Mouse (Mus musculus) G1E (cell line): ENCODE results near the gene Lypla2. TPM values are rescaled to one million over a fixed set of nuclear protein-coding genes. Genes with fewer than 3 reads are reported as not detected.
A peak's percentile ranks its signal among the peaks of the same experiment; 100 is the strongest.

ENCODE experiments used
- ATAC-seq: 2 replicates; pipeline ENCODE4 v1.8.0; 2016; ENCODE audit warnings: mild to moderate bottlenecking; ENCODE audit not compliant: insufficient number of reproducible peaks, poor library complexity, low FRiP score, severe bottlenecking; ENCODE audit errors: extremely low read depth
- DNase-seq: peaks from one replicate; pipeline ENCODE4 v3.0.0; 2012; ENCODE audit warnings: low spot score
- H3K27me3 ChIP-seq: 2 replicates; pipeline ENCODE4 v1.6.1; 2012; ENCODE audit warnings: mild to moderate bottlenecking, low read length, inconsistent platforms; ENCODE audit not compliant: insufficient read depth
- H3K36me3 ChIP-seq: replicated peaks from 2 replicates; pipeline ENCODE3; 2012; ENCODE audit warnings: mild to moderate bottlenecking, inconsistent platforms
- H3K4me1 ChIP-seq: 2 replicates; pipeline ENCODE4 v1.6.1; 2012; ENCODE audit warnings: low read depth, low read length, inconsistent platforms, mixed read lengths; ENCODE audit not compliant: insufficient read depth
- H3K4me3 ChIP-seq: 2 replicates; pipeline ENCODE4 v1.5.1; 2012; ENCODE audit warnings: low read depth, mild to moderate bottlenecking, inconsistent platforms, low read length, moderate library complexity, mixed read lengths
- H3K9me3 ChIP-seq: replicated peaks from 2 replicates; pipeline ENCODE4 v1.6.1; 2012; ENCODE audit warnings: inconsistent platforms
- CTCF ChIP-seq: IDR thresholded peaks from 2 replicates; pipeline ENCODE4 v1.5.1; 2012; ENCODE audit warnings: low read depth, low read length, inconsistent platforms, mixed read lengths
- GATA1 ChIP-seq: IDR thresholded peaks from 2 replicates; pipeline ENCODE4 v1.6.1; 2012; ENCODE audit warnings: borderline replicate concordance, low read length, inconsistent platforms, mixed read lengths
- GATA2 ChIP-seq: IDR thresholded peaks from 2 replicates; pipeline ENCODE4 v1.6.1; 2012; ENCODE audit warnings: low read depth, low read length, inconsistent platforms, borderline replicate concordance
- POLR2AphosphoS5 ChIP-seq: IDR thresholded peaks from 2 replicates; pipeline ENCODE4 v1.6.1; 2012; ENCODE audit warnings: low read depth, low read length, inconsistent platforms; ENCODE audit not compliant: insufficient replicate concordance
- TAL1 ChIP-seq: conservative IDR thresholded peaks from 2 replicates; pipeline ENCODE4 v1.6.1; 2012; ENCODE audit warnings: low read depth, low read length, inconsistent platforms, mixed read lengths
- polyA plus RNA-seq: library from polyadenylated mRNA; stranded (reverse); fragments of >175 nt; gene quantifications from 2 replicates; pipeline ENCODE4 v1.2.3, GENCODE M21; 2012
- total RNA-seq, 2 experiments: library from RNA; stranded (forward) in 1 of 2; stranded (reverse) in 1 of 2; fragments of 200-1000 nt in 1 of 2; fragments of >200 nt in 1 of 2; fragmentation: Nextera tagmentation in 1 of 2; gene quantifications; 2 replicates each; pipeline ENCODE4 v1.2.3; 2014 to 2017

The Lypla2 gene
- total and polyA plus RNA-seq, 3 experiments = 28.5 to 243 (median 53.9) TPM

GRCm38 (mm10) chr4:135950365-135950764, 22.1 kb downstream of the Lypla2 start:
- Histone ChIP-seq H3K36me3 (peaks cover 64% of the 10 kb centered on the region), H3K4me1 (peaks cover 45% of the 10 kb centered on the region)

GRCm38 (mm10) chr4:135949911-135950310, 22.5 kb downstream of the Lypla2 start:
- ATAC-seq = no peak
- H3K4me1 ChIP-seq = peaks cover 44% of the 10 kb centered on the region
- DNase-seq = no peak
- no peaks in the 10 kb centered on the region for H3K27me3 ChIP-seq
- H3K36me3 ChIP-seq = peaks cover 59% of the 10 kb centered on the region
- H3K4me3 ChIP-seq = no peak overlapping the region
- TF ChIP-seq GATA2 (no peak), GATA1 (no peak), CTCF (no peak), TAL1 (no peak), POLR2AphosphoS5 (no peak)
- peaks cover 2% of the 10 kb centered on the region for H3K9me3 ChIP-seq

More at GRCm38 (mm10) chr4:135950365-135950764, 22.1 kb downstream of the Lypla2 start:
- DNase-seq (no peak), ATAC-seq (no peak)
- peaks cover 2% of the 10 kb centered on the region for H3K9me3 ChIP-seq
- H3K27me3 ChIP-seq = no peaks in the 10 kb centered on the region
- H3K4me3 ChIP-seq = no peak overlapping the region
- TF ChIP-seq GATA1 = no peak
- TF ChIP-seq TAL1 = no peak

- Histone ChIP-seq H3K4me3 (no peak overlapping the region), H3K9me3 (peaks cover 2% of the 10 kb centered on the region), H3K36me3 (peaks cover 55% of the 10 kb centered on the region), H3K27me3 (no peaks in the 10 kb centered on the region), H3K4me1 (peaks cover 41% of the 10 kb centered on the region)
- ATAC-seq (no peak), DNase-seq (no peak)
- no peak for TF ChIP-seq GATA2
- no peak for TF ChIP-seq GATA1
- TF ChIP-seq CTCF = no peak
- TF ChIP-seq POLR2AphosphoS5 = no peak
- TF ChIP-seq TAL1 = no peak
Observed at GRCm38 (mm10) chr4:135949475-135949874, 23.0 kb downstream of the Lypla2 start.

- H3K4me1 ChIP-seq = peaks cover 39% of the 10 kb centered on the region
- no peak for ATAC-seq
Observed at GRCm38 (mm10) chr4:135948142-135948541, 24.3 kb downstream of the Lypla2 start.

GRCm38 (mm10) chr4:135946659-135947301, 25.6 kb downstream of the Lypla2 start:
- no peaks in the 10 kb centered on the region for H3K27me3 ChIP-seq
- peak overlapping the region; percentile 92 for H3K4me3 ChIP-seq
- DNase-seq (peak; percentile 40), ATAC-seq (no peak)
- TF ChIP-seq TAL1 (no peak), POLR2AphosphoS5 (no peak), GATA2 (no peak), GATA1 (no peak), CTCF (no peak)
- peaks cover 39% of the 10 kb centered on the region for H3K4me1 ChIP-seq
- H3K9me3 ChIP-seq = peaks cover 2% of the 10 kb centered on the region; the same call in 1 of the 2 replicates
- peaks cover 47% of the 10 kb centered on the region for H3K36me3 ChIP-seq

More at GRCm38 (mm10) chr4:135948142-135948541, 24.3 kb downstream of the Lypla2 start:
- DNase-seq = no peak
- Histone ChIP-seq H3K4me3 (peak overlapping the region; percentile 36; the same call in 1 of the 2 replicates), H3K9me3 (peaks cover 2% of the 10 kb centered on the region), H3K27me3 (no peaks in the 10 kb centered on the region), H3K36me3 (peaks cover 52% of the 10 kb centered on the region)
- TF ChIP-seq GATA1 = no peak
- TF ChIP-seq TAL1 = no peak
- no peak for TF ChIP-seq POLR2AphosphoS5
- TF ChIP-seq GATA2 = no peak
- no peak for TF ChIP-seq CTCF

- H3K36me3 ChIP-seq = peaks cover 45% of the 10 kb centered on the region
- peak within 1 kb of the TSS; percentile 92 for H3K4me3 ChIP-seq
- TF ChIP-seq CTCF (no peak), GATA2 (no peak), GATA1 (no peak), POLR2AphosphoS5 (no peak), TAL1 (no peak)
- ATAC-seq (peak; percentile 88), DNase-seq (peak; percentile 96)
- peaks cover 39% of the 10 kb centered on the region for H3K4me1 ChIP-seq
- H3K9me3 ChIP-seq = 0 out of 2 replicates have a peak, but pooled peaks cover 2% of the 10 kb centered on the region
- H3K27me3 ChIP-seq = no peaks in the 10 kb centered on the region
Observed at GRCm38 (mm10) chr4:135946278-135946658, 26.2 kb downstream of the Lypla2 start, which contains the start of gene Hmgcl. Gene Hmgcl (plus strand): TSS chr4:135946448.
